Mouse (Mus musculus) thymus, postnatal 10 days (tissue): ENCODE measurements at regions not wholly inside any gene's neighbourhood (a gene's known extent, or its start where the extent isn't known, plus 50 kb on each side); places are given as distances from the start of the nearest gene placed in this dataset.
A peak's percentile ranks its signal among the peaks of the same experiment; 100 is the strongest.
"Not testable (repeated sequence)": the region's sequence is repeated elsewhere in the genome, so short reads cannot be mapped to it uniquely, and the experiment has no call there.

Experiments
- DNase-seq, 2 experiments: peaks; one replicate each; pipeline ENCODE4 v3.0.0; 2021; ENCODE audit warnings: low spot score in 2 of 2

- not testable (repeated sequence) for DNase-seq
These were observed 130.4 kb downstream of the Mtrr start for GRCm38 (mm10) chr13:68451521-68451920.

GRCm38 (mm10) chr13:68444309-68444708, 137.6 kb downstream of the Mtrr start:
- peak in 1 of 2 experiments; percentile 8 for DNase-seq
